Mouse (Mus musculus) heart, adult 11 months (tissue): ENCODE measurements around the gene Cyct.

ENCODE experiments used
- DNase-seq: peaks from one replicate; pipeline ENCODE4 v3.0.0; 2022

Cyct gene

GRCm38 (mm10) chr2:76334596-76334995 is 25.7 kb downstream of the Cyct start:
- no peak for DNase-seq

DNA sequence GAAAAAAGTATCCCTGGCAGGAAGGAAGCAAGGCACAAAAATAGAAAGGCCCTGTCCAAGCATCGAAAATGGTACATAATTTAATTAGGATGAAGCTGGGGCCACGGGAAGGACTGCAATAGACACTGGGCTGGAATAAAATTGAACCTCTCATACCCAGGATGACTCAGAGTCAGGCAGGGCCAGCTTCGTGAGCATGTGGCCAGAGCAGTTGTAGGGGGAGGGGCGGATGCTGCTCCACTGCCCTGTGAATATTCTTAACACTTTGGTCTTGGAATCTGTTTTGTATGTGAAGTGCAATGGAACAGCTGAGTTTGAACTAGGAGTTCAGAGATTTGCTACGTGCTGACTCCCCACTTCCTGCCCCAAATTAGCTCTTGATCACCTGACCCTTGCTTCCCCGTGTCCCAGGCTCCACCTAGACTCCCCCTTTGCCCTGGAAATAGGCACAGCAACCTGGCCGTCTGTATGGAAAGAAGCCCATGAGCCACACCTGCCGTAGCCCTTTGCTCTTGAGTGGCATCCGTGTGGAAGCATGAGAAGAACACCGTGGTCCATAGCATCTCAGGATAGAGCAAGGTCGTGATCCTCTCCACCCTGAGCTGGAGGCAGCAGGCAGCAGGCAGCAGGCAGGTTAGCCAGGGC is 28.0 kb downstream of the Cyct start:
- DNase-seq = peak; percentile 80

GRCm38 (mm10) chr2:76330081-76330480 is 30.2 kb downstream of the Cyct start:
- DNase-seq = peak; percentile 81

- peak; percentile 60 for DNase-seq
Observed at GRCm38 (mm10) chr2:76326161-76326560, 34.1 kb downstream of the Cyct start.

- DNase-seq = peak; percentile 57
Observed at GRCm38 (mm10) chr2:76324463-76324862, 35.8 kb downstream of the Cyct start.

- DNase-seq = peak; percentile 64
Observed at GRCm38 (mm10) chr2:76323185-76323875, 36.9 kb downstream of the Cyct start.

GRCm38 (mm10) chr2:76320336-76320735 is 39.9 kb downstream of the Cyct start:
- peak; percentile 27 for DNase-seq

DNA sequence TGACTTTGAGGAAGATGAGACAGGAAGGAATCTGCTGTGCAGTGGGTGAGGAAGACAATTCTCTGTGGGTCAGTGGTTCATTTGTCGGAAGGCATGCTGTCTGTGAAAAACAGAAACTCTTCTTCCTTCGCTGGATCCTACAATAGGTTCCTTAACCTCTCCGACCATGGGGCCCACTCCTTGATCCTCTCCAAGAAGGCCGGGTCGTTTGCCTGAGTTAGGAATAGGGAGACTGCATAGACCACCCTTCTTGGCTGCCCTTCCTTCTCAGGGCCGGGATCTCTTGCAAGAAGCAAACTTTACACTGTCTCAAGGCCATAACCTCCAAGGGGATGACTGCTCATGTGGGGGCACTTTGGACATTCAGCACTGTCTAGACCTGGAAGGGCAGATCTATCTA is 41.0 kb downstream of the Cyct start:
- peak; percentile 76 for DNase-seq
